Mouse (Mus musculus) limb, embryonic 10.5 days (tissue): Measurements from ENCODE around the gene Alox12b. TPM values are rescaled to one million over a fixed set of nuclear protein-coding genes. Genes with fewer than 3 reads are reported as not detected.
A peak's percentile ranks its signal among the peaks of the same experiment; 100 is the strongest.

Experiments
- DNase-seq: peaks from one replicate; pipeline ENCODE4 v3.0.0-alpha.2; 2017; ENCODE audit warnings: low spot score
- H3K27ac ChIP-seq: fragments of 300-500 bp; sonication (generic); 2 replicates; pipeline ENCODE4 v1.5.1; 2016; ENCODE audit warnings: mild to moderate bottlenecking
- H3K27me3 ChIP-seq: fragments of 300-500 bp; sonication (generic); 2 replicates; pipeline ENCODE4 v1.6.1; 2016; ENCODE audit warnings: low read depth, mild to moderate bottlenecking; ENCODE audit not compliant: poor library complexity, severe bottlenecking
- H3K36me3 ChIP-seq: fragments of 300-500 bp; sonication (generic); 2 replicates; pipeline ENCODE4 v1.6.1; 2016; ENCODE audit warnings: mild to moderate bottlenecking, moderate library complexity
- H3K4me1 ChIP-seq: fragments of 300-500 bp; sonication (generic); 2 replicates; pipeline ENCODE4 v1.6.1; 2016
- H3K4me3 ChIP-seq: fragments of 300-500 bp; sonication (generic); 2 replicates; pipeline ENCODE4 v1.5.1; 2016; ENCODE audit warnings: mild to moderate bottlenecking, moderate library complexity
- H3K9me3 ChIP-seq: fragments of 300-500 bp; sonication (generic); replicated peaks from 2 replicates; pipeline ENCODE4 v1.6.1; 2016; ENCODE audit warnings: mild to moderate bottlenecking
- WGBS: fragments of 180-500 bp; shearing (Covaris S2); methylation state at CpG from one replicate; pipeline ENCODE4 v1.1.7; 2016; 5-methylcytosine and 5-hydroxymethylcytosine counted together
- polyA plus RNA-seq: library from polyadenylated mRNA; unstranded; fragments of >200 nt; fragmentation: Nextera tagmentation; extraction: Ambion mirVana; gene quantifications from 2 replicates; pipeline ENCODE4 v1.2.1, GENCODE M21; 2016

Gene Alox12b
- polyA plus RNA-seq, 1 experiment from 2014 or later, result 0.05 TPM

DNA sequence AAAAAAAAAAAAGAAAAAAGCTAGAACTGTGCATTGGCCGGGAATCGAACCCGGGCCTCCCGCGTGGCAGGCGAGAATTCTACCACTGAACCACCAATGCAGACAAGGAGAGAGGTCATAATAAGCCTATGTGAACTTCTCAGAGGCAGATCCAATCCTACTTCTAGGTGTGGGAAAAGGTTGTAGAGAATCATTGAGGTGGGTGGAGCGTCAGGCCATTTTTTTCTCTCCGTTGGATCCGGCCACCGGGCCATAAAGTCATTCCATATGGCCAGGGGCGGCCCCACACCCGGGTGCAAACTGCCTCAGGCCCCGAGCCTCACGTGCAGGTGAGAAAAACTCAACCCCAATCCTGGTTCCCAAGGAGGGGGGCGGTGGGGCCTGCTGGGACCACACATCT lies 38.0 kb upstream of the Alox12b start:
- 0% methylated on average over 15 of the region's 15 CpGs for WGBS
- H3K4me3 ChIP-seq, result peak overlapping the region; percentile 88
- peak; percentile 86 for DNase-seq
- peaks cover 44% of the 10 kb centered on the region for H3K27me3 ChIP-seq
- no peaks in the 10 kb centered on the region for H3K36me3 ChIP-seq
- peak overlapping the region; percentile 71 for H3K27ac ChIP-seq
- peaks cover 55% of the 10 kb centered on the region for H3K4me1 ChIP-seq
- no peaks in the 10 kb centered on the region for H3K9me3 ChIP-seq

DNA sequence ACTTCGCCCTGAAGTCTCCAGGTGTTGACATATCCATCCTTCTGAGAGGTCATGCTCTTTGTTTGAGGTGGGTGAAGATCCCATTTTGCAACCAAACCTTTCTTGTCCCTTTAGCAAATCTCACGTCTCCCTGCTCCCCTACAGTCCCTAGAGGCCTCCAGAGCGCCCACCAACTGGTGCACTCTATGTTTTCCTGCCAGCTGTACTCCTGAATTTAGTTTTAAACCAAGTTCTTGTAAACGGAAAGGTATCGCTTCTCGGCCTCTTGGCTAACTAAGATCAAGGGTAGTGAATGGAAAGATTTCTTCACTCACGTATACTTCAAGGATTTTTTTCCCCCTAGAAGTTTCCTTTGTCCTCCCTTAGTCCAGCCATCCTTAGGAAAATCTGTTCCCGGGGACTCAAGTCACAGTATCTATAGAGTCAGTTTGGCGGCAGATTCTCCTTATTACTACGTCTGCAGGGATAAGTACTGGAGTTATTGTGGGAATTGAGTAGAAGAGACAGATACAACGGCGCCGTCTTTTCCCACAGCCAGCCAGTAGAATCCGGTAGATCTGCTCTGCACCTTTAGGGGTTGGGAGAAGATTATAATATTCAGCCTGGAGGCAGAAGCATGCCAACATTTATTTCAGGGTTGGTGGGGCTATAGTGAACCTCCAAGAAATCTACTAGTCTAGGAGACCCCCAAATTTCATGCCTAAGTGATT lies 37.2 kb upstream of the Alox12b start:
- 18% methylated on average over 14 of the region's 14 CpGs for WGBS
- H3K4me3 ChIP-seq, result peak overlapping the region; percentile 88
- no peak for DNase-seq
- H3K27me3 ChIP-seq, result peaks cover 41% of the 10 kb centered on the region
- peaks cover 55% of the 10 kb centered on the region for H3K4me1 ChIP-seq
- H3K9me3 ChIP-seq, result no peaks in the 10 kb centered on the region
- H3K27ac ChIP-seq, result peak overlapping the region; percentile 71
- H3K36me3 ChIP-seq, result no peaks in the 10 kb centered on the region

GRCm38 (mm10) chr11:69120221-69121000 lies 36.4 kb upstream of the Alox12b start, which contains the start of gene Hes7:
Gene Hes7 (plus strand): TSS chr11:69120404.
- Histone ChIP-seq H3K27me3 (peaks cover 35% of the 10 kb centered on the region), H3K4me1 (peaks cover 57% of the 10 kb centered on the region), H3K36me3 (no peaks in the 10 kb centered on the region), H3K4me3 (peak within 1 kb of the TSS; percentile 88), H3K27ac (peak within 1 kb of the TSS; percentile 80), H3K9me3 (no peaks in the 10 kb centered on the region)
- WGBS, result under 1% methylated on average over 27 of the region's 27 CpGs
- peak; percentile 77 for DNase-seq

DNA sequence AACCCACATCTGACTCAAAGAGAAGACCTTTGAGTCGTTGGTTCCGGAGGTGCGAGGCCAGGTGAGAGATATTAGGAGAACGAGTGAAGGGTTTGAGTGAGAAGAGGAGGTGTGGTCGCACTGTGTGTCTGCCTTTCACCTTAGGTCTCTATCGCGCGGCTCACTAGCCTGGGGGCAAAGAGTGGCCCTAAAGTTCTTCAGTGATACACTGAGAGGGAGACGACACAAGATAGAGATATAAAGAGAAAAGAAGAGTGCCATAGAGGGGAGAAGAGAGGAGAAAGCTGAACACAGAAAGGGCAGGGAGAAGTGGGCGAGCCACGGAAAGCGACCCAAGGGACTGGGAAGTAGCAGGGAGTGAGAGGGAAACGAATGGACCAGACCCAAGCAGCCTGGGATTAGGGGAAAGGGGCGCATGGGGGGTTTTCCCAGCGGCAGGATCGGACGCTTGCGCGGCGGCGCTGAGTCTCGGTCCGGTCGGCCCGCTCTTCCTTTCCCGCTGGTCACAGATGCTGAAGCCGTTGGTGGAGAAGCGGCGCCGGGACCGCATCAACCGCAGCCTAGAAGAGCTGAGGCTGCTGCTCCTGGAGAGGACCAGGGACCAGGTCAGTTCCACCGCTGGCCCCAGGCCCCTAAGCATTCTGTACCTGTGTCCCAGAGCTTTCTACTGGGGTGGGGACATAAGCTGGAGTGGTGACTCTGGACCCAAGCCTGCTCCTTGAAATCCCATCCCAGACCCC lies 35.6 kb upstream of the Alox12b start:
- Histone ChIP-seq H3K27ac (peak overlapping the region; percentile 80), H3K36me3 (no peaks in the 10 kb centered on the region), H3K4me3 (peak overlapping the region; percentile 88), H3K4me1 (peaks cover 64% of the 10 kb centered on the region), H3K9me3 (no peaks in the 10 kb centered on the region), H3K27me3 (peaks cover 30% of the 10 kb centered on the region)
- WGBS, result under 1% methylated on average over 33 of the region's 33 CpGs
- peak; percentile 70 for DNase-seq

GRCm38 (mm10) chr11:69121741-69122335 lies 35.0 kb upstream of the Alox12b start:
- peaks cover 68% of the 10 kb centered on the region for H3K4me1 ChIP-seq
- H3K9me3 ChIP-seq, result no peaks in the 10 kb centered on the region
- peak; percentile 71 for DNase-seq
- peak overlapping the region; percentile 80 for H3K27ac ChIP-seq
- peaks cover 30% of the 10 kb centered on the region for H3K27me3 ChIP-seq
- no peaks in the 10 kb centered on the region for H3K36me3 ChIP-seq
- 2% methylated on average over 31 of the region's 32 CpGs for WGBS
- H3K4me3 ChIP-seq, result peak overlapping the region; percentile 88

- peaks cover 70% of the 10 kb centered on the region for H3K4me1 ChIP-seq
Observed at GRCm38 (mm10) chr11:69122336-69122951, 34.3 kb upstream of the Alox12b start, which contains the start of gene 9130213A22Rik. Gene 9130213A22Rik (minus strand): TSS chr11:69122589.

DNA sequence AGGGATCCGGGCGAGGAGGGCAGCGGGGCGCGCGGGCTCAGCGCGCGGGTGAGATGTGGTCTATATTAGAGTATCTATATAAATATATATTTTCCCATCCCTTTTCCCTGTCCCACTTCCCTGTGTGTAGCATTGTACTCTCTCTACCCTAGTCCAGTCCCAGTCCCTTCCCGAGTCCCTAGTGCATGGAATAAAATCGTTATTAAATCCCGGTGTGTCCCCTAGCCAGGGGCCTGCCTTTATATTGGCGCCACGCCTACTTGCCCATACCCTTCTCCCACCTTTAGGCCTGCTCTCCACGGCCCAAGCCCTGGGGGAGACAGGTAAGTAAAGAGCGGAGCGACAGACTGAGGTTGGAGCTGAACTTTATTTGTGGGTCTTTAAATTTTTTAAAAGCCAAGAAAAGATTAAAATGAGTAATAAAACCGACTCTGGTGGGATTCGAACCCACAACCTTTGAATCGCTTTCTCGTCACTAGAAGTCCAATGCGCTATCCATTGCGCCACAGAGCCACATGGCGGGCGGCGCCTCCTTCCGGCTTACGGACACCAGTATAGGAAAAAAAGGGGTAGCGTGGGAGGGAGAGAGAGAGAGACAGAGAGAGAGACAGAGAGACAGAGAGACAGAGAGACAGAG lies 33.6 kb upstream of the Alox12b start:
- H3K27me3 ChIP-seq, result peaks cover 38% of the 10 kb centered on the region
- peaks cover 63% of the 10 kb centered on the region for H3K4me1 ChIP-seq
- H3K36me3 ChIP-seq, result no peaks in the 10 kb centered on the region
- H3K27ac ChIP-seq, result peak overlapping the region; percentile 80
- WGBS, result under 1% methylated on average over 29 of the region's 29 CpGs
- peak overlapping the region; percentile 88 for H3K4me3 ChIP-seq
- no peaks in the 10 kb centered on the region for H3K9me3 ChIP-seq
- peak; percentile 93 for DNase-seq

More at GRCm38 (mm10) chr11:69122336-69122951, 34.3 kb upstream of the Alox12b start, which contains the start of gene 9130213A22Rik:
- H3K36me3 ChIP-seq, result no peaks in the 10 kb centered on the region
- no peaks in the 10 kb centered on the region for H3K9me3 ChIP-seq
- H3K27ac ChIP-seq, result peak within 1 kb of the TSS; percentile 80
- under 1% methylated on average over 66 of the region's 66 CpGs for WGBS
- peak; percentile 92 for DNase-seq
- peak within 1 kb of the TSS; percentile 88 for H3K4me3 ChIP-seq
- H3K27me3 ChIP-seq, result peaks cover 31% of the 10 kb centered on the region

DNA sequence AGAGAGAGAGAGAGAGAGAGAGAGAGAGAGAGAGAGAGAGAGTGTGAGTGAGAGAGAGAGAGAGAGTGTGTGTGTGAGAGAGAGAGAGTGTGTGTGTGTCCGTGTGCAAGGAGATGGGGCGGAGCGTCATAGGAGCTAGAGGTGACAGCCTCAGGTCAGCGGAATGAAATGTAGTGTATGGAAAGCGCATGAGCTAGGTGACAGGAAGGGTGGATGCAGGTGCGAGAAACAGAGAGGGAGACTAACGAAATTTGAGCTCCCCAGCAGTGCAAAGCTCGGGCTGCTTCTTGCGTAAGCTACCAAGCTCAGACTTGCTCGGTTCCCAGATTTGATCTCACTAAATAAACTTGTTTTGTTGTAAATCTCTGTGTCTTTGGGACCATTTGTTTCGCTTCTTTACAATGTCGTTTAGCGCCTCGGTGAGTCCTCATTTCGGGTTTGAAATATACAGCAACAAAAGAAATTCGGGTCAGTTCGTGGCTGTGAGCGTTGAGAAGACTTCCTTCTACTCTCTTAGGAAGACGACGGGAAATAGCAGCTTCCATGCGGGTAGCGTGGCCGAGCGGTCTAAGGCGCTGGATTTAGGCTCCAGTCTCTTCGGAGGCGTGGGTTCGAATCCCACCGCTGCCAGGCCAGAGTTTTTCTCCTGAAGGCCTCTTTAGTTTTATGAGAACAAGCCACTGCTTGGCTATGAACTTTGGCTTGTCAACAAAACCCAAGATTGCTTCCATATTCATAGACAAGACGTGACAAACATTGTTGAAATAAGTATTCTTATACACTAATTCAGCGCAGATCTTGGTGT lies 32.9 kb upstream of the Alox12b start:
- Histone ChIP-seq H3K27me3 (peaks cover 41% of the 10 kb centered on the region), H3K36me3 (no peaks in the 10 kb centered on the region), H3K4me1 (peaks cover 62% of the 10 kb centered on the region)

DNA sequence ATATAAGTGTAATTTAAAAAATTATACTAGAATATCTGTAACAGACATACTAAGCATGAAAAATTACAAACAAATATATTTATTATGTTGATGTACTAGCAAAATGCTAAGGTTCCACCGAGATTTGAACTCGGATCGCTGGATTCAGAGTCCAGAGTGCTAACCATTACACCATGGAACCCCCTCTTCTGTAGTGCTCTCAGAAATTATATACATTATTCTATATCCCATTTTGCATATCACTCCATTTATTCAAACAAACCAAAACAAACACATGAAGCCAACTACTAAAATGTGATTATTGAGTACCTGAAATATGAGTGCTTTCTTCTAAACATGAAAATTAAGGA lies 32.3 kb upstream of the Alox12b start:
- no peak overlapping the region for H3K27ac ChIP-seq
- H3K4me1 ChIP-seq, result peaks cover 56% of the 10 kb centered on the region
- peak overlapping the region; percentile 88 for H3K4me3 ChIP-seq
- H3K36me3 ChIP-seq, result no peaks in the 10 kb centered on the region
- H3K27me3 ChIP-seq, result peaks cover 44% of the 10 kb centered on the region
- H3K9me3 ChIP-seq, result no peaks in the 10 kb centered on the region
- DNase-seq, result peak; percentile 50
- WGBS, result under 1% methylated on average over 3 of the region's 3 CpGs

More for the DNA sequence above, 32.9 kb upstream of the Alox12b start:
- H3K4me3 ChIP-seq, result peak overlapping the region; percentile 88
- H3K27ac ChIP-seq, result peak overlapping the region; percentile 67; the same call in 1 of the 2 replicates
- H3K9me3 ChIP-seq, result no peaks in the 10 kb centered on the region
- peak; percentile 95 for DNase-seq
- WGBS, result under 1% methylated on average over 31 of the region's 31 CpGs

GRCm38 (mm10) chr11:69125041-69125851 lies 31.5 kb upstream of the Alox12b start:
- peaks cover 48% of the 10 kb centered on the region for H3K4me1 ChIP-seq
- no peaks in the 10 kb centered on the region for H3K9me3 ChIP-seq
- peak; percentile 85 for DNase-seq
- H3K36me3 ChIP-seq, result no peaks in the 10 kb centered on the region
- H3K4me3 ChIP-seq, result peak overlapping the region; percentile 88
- peak overlapping the region; percentile 68; the same call in 1 of the 2 replicates for H3K27ac ChIP-seq
- peaks cover 43% of the 10 kb centered on the region for H3K27me3 ChIP-seq
- under 1% methylated on average over 24 of the region's 24 CpGs for WGBS

DNA sequence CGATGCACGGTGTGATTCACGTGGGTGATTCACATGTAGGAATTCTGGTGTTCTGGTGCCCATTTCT lies 31.1 kb upstream of the Alox12b start, which contains the start of gene Aloxe3:
Gene Aloxe3, plus strand, starts transcription at position 45 of the 67 bp plus-strand sequence.
- Histone ChIP-seq H3K27ac (peak within 1 kb of the TSS; percentile 68; the same call in 1 of the 2 replicates), H3K4me1 (peaks cover 44% of the 10 kb centered on the region), H3K27me3 (peaks cover 39% of the 10 kb centered on the region), H3K9me3 (no peaks in the 10 kb centered on the region), H3K36me3 (no peaks in the 10 kb centered on the region), H3K4me3 (peak within 1 kb of the TSS; percentile 88)
- 5% methylated on average over 3 of the region's 3 CpGs for WGBS
- DNase-seq, result no peak
